Mouse (Mus musculus): Measurements from ENCODE around the gene 2810004N23Rik.

DNA sequence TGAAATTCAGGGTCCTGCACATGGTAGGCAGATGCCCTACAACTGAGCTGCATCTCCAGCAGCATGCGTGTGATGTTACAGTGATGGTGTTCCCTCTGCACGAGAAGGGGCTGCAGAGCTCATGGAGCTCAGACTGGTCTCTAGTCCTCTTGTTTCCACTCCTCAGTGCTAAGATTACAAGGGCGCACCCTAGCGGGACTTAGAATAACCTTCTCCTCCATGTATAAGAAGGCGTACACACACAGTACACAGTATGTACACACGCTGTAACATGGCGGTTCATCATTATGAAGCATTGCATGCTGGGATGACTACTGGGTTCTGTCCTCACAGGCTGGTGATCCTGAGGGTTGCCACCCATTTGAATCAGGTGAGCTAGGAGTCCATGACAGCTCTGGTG, 9.2 kb upstream of the 2810004N23Rik start:
- TF ChIP-seq POLR2A (IDR thresholded peaks at IDR 0.05; ENCODE audit: extremely low read depth, insufficient read depth, low read length) (no peak), CTCF (IDR thresholded peaks at IDR 0.05; ENCODE audit: low read depth, low read length) (no peak)
